Mouse (Mus musculus) midbrain, embryonic 15.5 days (tissue): ENCODE data around the gene Rtel1. TPM values are rescaled to one million over a fixed set of nuclear protein-coding genes. Genes with fewer than 3 reads are reported as not detected.

ENCODE experiments used
- ATAC-seq: fragments of 200-750 bp; cut with Nextera tagmentation; replicated peaks from 2 replicates; pipeline ENCODE4 v1.8.0; 2017; ENCODE audit warnings: moderate TSS enrichment
- H3K27ac ChIP-seq: fragments of 300-500 bp; sonication (generic); 2 replicates; pipeline ENCODE4 v1.5.1; 2015; ENCODE audit warnings: mild to moderate bottlenecking, inconsistent platforms
- H3K27me3 ChIP-seq: fragments of 300-500 bp; sonication (generic); replicated peaks from 2 replicates; pipeline ENCODE4 v1.6.1; 2015; ENCODE audit warnings: inconsistent platforms
- H3K36me3 ChIP-seq: fragments of 300-500 bp; sonication (generic); replicated peaks from 2 replicates; pipeline ENCODE4 v1.6.1; 2015; ENCODE audit warnings: inconsistent platforms
- H3K4me1 ChIP-seq: fragments of 300-500 bp; sonication (generic); 2 replicates; pipeline ENCODE4 v1.6.1; 2015; ENCODE audit warnings: inconsistent platforms
- H3K4me2 ChIP-seq: fragments of 300-500 bp; sonication (generic); 2 replicates; pipeline ENCODE4 v1.6.1; 2015; ENCODE audit warnings: inconsistent platforms, mild to moderate bottlenecking, moderate library complexity
- H3K4me3 ChIP-seq: fragments of 300-500 bp; sonication (generic); 2 replicates; pipeline ENCODE4 v1.5.1; 2015; ENCODE audit warnings: mild to moderate bottlenecking, inconsistent platforms
- H3K9ac ChIP-seq: fragments of 300-500 bp; sonication (generic); 2 replicates; pipeline ENCODE4 v1.6.1; 2015; ENCODE audit warnings: mild to moderate bottlenecking, inconsistent platforms
- H3K9me3 ChIP-seq: fragments of 300-500 bp; sonication (generic); 2 replicates; pipeline ENCODE4 v1.6.1; 2016; ENCODE audit warnings: inconsistent platforms
- WGBS: fragments of 180-500 bp; shearing (Covaris S2); methylation state at CpG from one replicate; pipeline ENCODE4 v1.1.7; 2015; ENCODE audit warnings: mixed read lengths; 5-methylcytosine and 5-hydroxymethylcytosine counted together
- polyA plus RNA-seq: library from polyadenylated mRNA; unstranded; fragments of >200 nt; fragmentation: Nextera tagmentation; extraction: Ambion mirVana; gene quantifications from 2 replicates; pipeline ENCODE4 v1.2.1, GENCODE M21; 2015

Gene Rtel1
- polyA plus RNA-seq, 1 experiment from 2014 or later = 50.0 TPM

GRCm38 (mm10) chr2:181340426-181340825, 20.9 kb downstream of the Rtel1 start:
- Histone ChIP-seq H3K4me1 (no peaks in the 10 kb centered on the region), H3K4me3 (no peak overlapping the region), H3K27me3 (no peaks in the 10 kb centered on the region), H3K36me3 (peaks cover 26% of the 10 kb centered on the region), H3K9me3 (no peaks in the 10 kb centered on the region), H3K4me2 (no peak overlapping the region), H3K27ac (no peak overlapping the region), H3K9ac (no peak overlapping the region)
- ATAC-seq = no peak
- WGBS = 84% methylated on average over 4 of the region's 4 CpGs

GRCm38 (mm10) chr2:181342766-181343165, 23.2 kb downstream of the Rtel1 start:
- 96% methylated on average over 6 of the region's 6 CpGs for WGBS
- peaks cover 17% of the 10 kb centered on the region for H3K36me3 ChIP-seq

GRCm38 (mm10) chr2:181356780-181357179, 37.2 kb downstream of the Rtel1 start:
- Histone ChIP-seq H3K4me2 (no peak overlapping the region), H3K36me3 (peaks cover 54% of the 10 kb centered on the region), H3K4me1 (no peaks in the 10 kb centered on the region), H3K4me3 (no peak overlapping the region), H3K27ac (no peak overlapping the region), H3K27me3 (no peaks in the 10 kb centered on the region), H3K9ac (no peak overlapping the region), H3K9me3 (no peaks in the 10 kb centered on the region)
- 84% methylated on average over 3 of the region's 3 CpGs for WGBS
- no peak for ATAC-seq

More at GRCm38 (mm10) chr2:181342766-181343165, 23.2 kb downstream of the Rtel1 start:
- Histone ChIP-seq H3K4me3 (no peak overlapping the region), H3K4me2 (no peak overlapping the region), H3K27ac (no peak overlapping the region), H3K9ac (no peak overlapping the region), H3K4me1 (no peaks in the 10 kb centered on the region), H3K9me3 (no peaks in the 10 kb centered on the region), H3K27me3 (no peaks in the 10 kb centered on the region)
- no peak for ATAC-seq

GRCm38 (mm10) chr2:181363946-181364345, 44.4 kb downstream of the Rtel1 start:
- WGBS = 83% methylated on average over 3 of the region's 3 CpGs
- Histone ChIP-seq H3K4me1 (peaks cover 43% of the 10 kb centered on the region), H3K36me3 (peaks cover 36% of the 10 kb centered on the region), H3K4me2 (peak overlapping the region; percentile 88), H3K4me3 (peak overlapping the region; percentile 56), H3K27me3 (no peaks in the 10 kb centered on the region), H3K27ac (0 out of 2 replicates have a peak overlapping the region, but pooled peaks have one; percentile 91), H3K9me3 (no peaks in the 10 kb centered on the region), H3K9ac (peak overlapping the region; percentile 84)
- no peak for ATAC-seq

- H3K27me3 ChIP-seq = no peaks in the 10 kb centered on the region
- peak overlapping the region; percentile 56 for H3K4me3 ChIP-seq
- H3K4me1 ChIP-seq = peaks cover 48% of the 10 kb centered on the region
- H3K27ac ChIP-seq = peak overlapping the region; percentile 91
- H3K36me3 ChIP-seq = peaks cover 31% of the 10 kb centered on the region
- H3K9ac ChIP-seq = peak overlapping the region; percentile 84
- WGBS = 11% methylated on average over 14 of the region's 14 CpGs
- H3K4me2 ChIP-seq = peak overlapping the region; percentile 88
- peak; percentile 32; the same call in 1 of the 2 replicates for ATAC-seq
- no peaks in the 10 kb centered on the region for H3K9me3 ChIP-seq
Observed at GRCm38 (mm10) chr2:181364487-181364859, 44.9 kb downstream of the Rtel1 start.

GRCm38 (mm10) chr2:181364860-181365596, 45.5 kb downstream of the Rtel1 start, which contains the start of the genes Zgpat and Arfrp1:
TSS of gene Zgpat (plus strand) at chr2:181364928.
TSS of gene Arfrp1 (minus strand) at chr2:181365404.
- ATAC-seq = peak; percentile 93
- Histone ChIP-seq H3K4me3 (peak within 1 kb of the TSS; percentile 56), H3K4me1 (peaks cover 54% of the 10 kb centered on the region), H3K9ac (peak within 1 kb of the TSS; percentile 84), H3K36me3 (peaks cover 26% of the 10 kb centered on the region), H3K4me2 (peak within 1 kb of the TSS; percentile 88), H3K27me3 (no peaks in the 10 kb centered on the region), H3K9me3 (no peaks in the 10 kb centered on the region), H3K27ac (peak within 1 kb of the TSS; percentile 91)
- under 1% methylated on average over 70 of the region's 71 CpGs for WGBS

- Histone ChIP-seq H3K27me3 (no peaks in the 10 kb centered on the region), H3K4me2 (peak overlapping the region; percentile 88), H3K9ac (peak overlapping the region; percentile 84), H3K4me3 (peak overlapping the region; percentile 56), H3K9me3 (no peaks in the 10 kb centered on the region), H3K4me1 (peaks cover 54% of the 10 kb centered on the region), H3K27ac (peak overlapping the region; percentile 91), H3K36me3 (peaks cover 20% of the 10 kb centered on the region)
- peak; percentile 52 for ATAC-seq
- WGBS = under 1% methylated on average over 20 of the region's 20 CpGs
Observed at GRCm38 (mm10) chr2:181365655-181366075, 46.1 kb downstream of the Rtel1 start.

GRCm38 (mm10) chr2:181370001-181370400, 50.5 kb downstream of the Rtel1 start:
- H3K27ac ChIP-seq = no peak overlapping the region
- H3K9me3 ChIP-seq = no peaks in the 10 kb centered on the region
- H3K9ac ChIP-seq = no peak overlapping the region
- no peak for ATAC-seq
- 98% methylated on average over 5 of the region's 5 CpGs for WGBS
- H3K4me1 ChIP-seq = peaks cover 42% of the 10 kb centered on the region
- no peak overlapping the region for H3K4me2 ChIP-seq
- H3K4me3 ChIP-seq = no peak overlapping the region
- H3K27me3 ChIP-seq = no peaks in the 10 kb centered on the region
- H3K36me3 ChIP-seq = no peaks in the 10 kb centered on the region; the same call in 1 of the 2 replicates

DNA sequence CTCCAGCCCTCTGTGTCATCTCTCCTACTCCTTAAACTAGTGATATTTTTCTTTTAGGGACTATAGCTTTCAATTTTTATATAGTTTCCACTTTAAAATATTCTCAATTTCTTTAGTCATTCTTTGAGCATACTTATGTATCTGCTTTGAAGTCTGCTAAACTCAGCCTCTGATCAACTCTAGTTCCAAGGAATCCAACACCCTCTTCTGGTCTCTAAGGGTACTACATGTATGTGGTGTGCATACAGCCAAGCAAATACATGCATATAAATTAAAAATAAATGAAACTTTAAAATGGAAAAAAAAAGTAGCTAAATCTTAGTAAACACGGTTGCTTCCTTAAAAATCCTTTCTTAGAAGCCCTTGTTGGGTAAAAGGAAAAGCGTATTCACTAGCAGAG, 56.2 kb downstream of the Rtel1 start:
- WGBS = 92% methylated on average over 2 of the region's 2 CpGs
- ATAC-seq = no peak
- no peaks in the 10 kb centered on the region for H3K9me3 ChIP-seq
- no peak overlapping the region for H3K4me2 ChIP-seq
- peaks cover 18% of the 10 kb centered on the region; the same call in 1 of the 2 replicates for H3K36me3 ChIP-seq
- no peaks in the 10 kb centered on the region for H3K27me3 ChIP-seq
- H3K4me1 ChIP-seq = 0 out of 2 replicates have a peak, but pooled peaks cover 3% of the 10 kb centered on the region
- no peak overlapping the region for H3K27ac ChIP-seq
- no peak overlapping the region for H3K9ac ChIP-seq
- H3K4me3 ChIP-seq = no peak overlapping the region

DNA sequence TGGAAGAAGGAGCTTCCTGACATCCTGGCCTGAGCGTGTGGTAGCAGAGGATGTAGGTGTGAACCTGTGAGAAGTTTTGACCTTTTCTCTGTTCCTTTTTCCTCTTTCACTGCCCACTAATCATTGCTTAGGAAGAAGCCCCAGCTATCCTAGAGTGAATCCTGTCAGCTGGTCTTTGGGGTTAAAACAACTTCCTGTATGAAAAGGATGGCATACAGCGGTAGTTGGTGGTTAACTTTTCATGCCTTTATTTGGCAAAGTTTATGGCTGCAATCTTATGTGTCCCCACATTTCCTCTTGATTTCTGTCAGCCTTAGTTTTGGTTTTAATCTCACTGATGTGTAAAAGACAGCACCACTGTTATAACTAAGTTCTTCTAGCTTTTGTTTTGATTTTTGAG, 57.7 kb downstream of the Rtel1 start:
- Histone ChIP-seq H3K9ac (no peak overlapping the region), H3K4me2 (no peak overlapping the region), H3K27me3 (no peaks in the 10 kb centered on the region), H3K9me3 (no peaks in the 10 kb centered on the region), H3K4me3 (no peak overlapping the region), H3K4me1 (no peaks in the 10 kb centered on the region), H3K36me3 (peaks cover 29% of the 10 kb centered on the region; the same call in 1 of the 2 replicates), H3K27ac (no peak overlapping the region)
- 92% methylated on average over 2 of the region's 2 CpGs for WGBS
- no peak for ATAC-seq

GRCm38 (mm10) chr2:181378701-181379100, 59.2 kb downstream of the Rtel1 start:
- Histone ChIP-seq H3K4me3 (no peak overlapping the region), H3K27me3 (no peaks in the 10 kb centered on the region), H3K9me3 (no peaks in the 10 kb centered on the region), H3K9ac (no peak overlapping the region), H3K36me3 (peaks cover 43% of the 10 kb centered on the region), H3K27ac (no peak overlapping the region), H3K4me2 (no peak overlapping the region), H3K4me1 (no peaks in the 10 kb centered on the region)
- ATAC-seq = no peak
- 94% methylated on average over 5 of the region's 5 CpGs for WGBS

DNA sequence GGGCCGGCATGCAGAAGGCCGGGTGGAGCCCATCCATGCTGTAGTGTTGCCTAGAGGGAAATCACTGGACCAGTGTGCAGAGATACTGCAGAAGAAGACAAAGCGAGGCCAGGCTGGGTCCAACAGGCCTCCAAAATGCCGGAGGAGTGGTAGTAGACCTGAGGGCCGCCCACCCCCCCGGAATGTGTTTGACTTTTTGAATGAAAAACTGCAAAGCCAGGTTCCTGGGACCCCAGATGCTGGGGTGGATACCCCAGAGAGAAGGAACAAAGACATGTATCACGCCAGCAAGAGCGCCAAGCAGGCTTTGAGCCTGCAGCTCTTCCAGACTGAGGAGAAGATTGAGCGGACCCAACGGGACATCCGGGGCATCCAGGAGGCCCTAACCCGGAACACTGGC, 60.2 kb downstream of the Rtel1 start, which contains the start of gene Lime1:
Lime1 (plus strand) TSS at position 301 of the 400 bp plus-strand sequence.
- Histone ChIP-seq H3K9ac (no peak within 1 kb of the TSS), H3K9me3 (no peaks in the 10 kb centered on the region), H3K27me3 (no peaks in the 10 kb centered on the region), H3K4me1 (no peaks in the 10 kb centered on the region), H3K4me3 (no peak within 1 kb of the TSS), H3K4me2 (no peak within 1 kb of the TSS), H3K27ac (no peak within 1 kb of the TSS), H3K36me3 (peaks cover 43% of the 10 kb centered on the region)
- WGBS = 93% methylated on average over 12 of the region's 12 CpGs
- no peak for ATAC-seq
